Mouse (Mus musculus): ENCODE data around the gene Crebrf.

- TF ChIP-seq CTCF (IDR thresholded peaks at IDR 0.05; ENCODE audit: low read depth) = no peak
- TF ChIP-seq EP300 (IDR thresholded peaks at IDR 0.05; ENCODE audit: low read depth) = peak; percentile 55; the same call in 1 of the 2 replicates
These were observed 37.5 kb upstream of the Crebrf start for GRCm38 (mm10) chr17:26677711-26678637.

All from liver, postnatal 0 days (tissue).